Mouse (Mus musculus) embryonic stem cell, embryonic (primary cell): ENCODE measurements at regions not wholly inside any gene's neighbourhood (a gene's known extent, or its start where the extent isn't known, plus 50 kb on each side); places are given as distances from the start of the nearest gene placed in this dataset.

ENCODE experiments used
- CTCF ChIA-PET, 4 experiments: fragments of 300-600 bp in 2 of 4; fragments of 350-600 bp in 2 of 4; sonication (Branson Sonifier 250); formaldehyde crosslinking; loops; one replicate each; lab custom pipeline; 2022; ENCODE audit warnings: inconsistent platforms in 2 of 4; lab: Charles Lee
- POLR2A ChIA-PET, 4 experiments: fragments of 300-600 bp in 2 of 4; fragments of 350-600 bp in 2 of 4; sonication (Branson Sonifier 250); formaldehyde crosslinking; loops; one replicate each; lab custom pipeline; 2022; ENCODE audit warnings: antibody characterized with exemption in 4 of 4, inconsistent platforms in 1 of 4; lab: Charles Lee

GRCm38 (mm10) chr1:184553791-184554190 is 178.6 kb downstream of the Hlx start:
- POLR2A ChIA-PET: no interaction called here
- CTCF ChIA-PET: interaction anchor here in 1 of 4 experiments (0.6 to 0.7 kb wide), 3 partner anchors 83 to 202 kb away, joined by 3 to 7 read pairs (median 3); no protein-coding TSS in a partner anchor

- CTCF ChIA-PET: no interaction called here
- POLR2A ChIA-PET: no interaction called here
These were observed 181.9 kb downstream of the Hlx start for GRCm38 (mm10) chr1:184550491-184550890.

- ChIA-PET CTCF (interaction anchor here in 3 of 4 experiments (0.6 to 0.7 kb wide), 4 partner anchors 8 to 194 kb away, joined by 3 to 7 read pairs (median 5); no protein-coding TSS in a partner anchor), POLR2A (interaction anchor here in 1 of 4 experiments (0.6 kb wide), 1 partner anchor 14 kb away, joined by 3 read pairs; no protein-coding TSS in a partner anchor)
These were observed 184.7 kb downstream of the Hlx start for GRCm38 (mm10) chr1:184547650-184548235.

GRCm38 (mm10) chr1:184546140-184546661 is 186.2 kb downstream of the Hlx start:
- CTCF ChIA-PET: no interaction called here
- POLR2A ChIA-PET: no interaction called here

- CTCF ChIA-PET: no interaction called here
These were observed 187.3 kb downstream of the Hlx start for GRCm38 (mm10) chr1:184545111-184545510.

GRCm38 (mm10) chr1:184542321-184543115 is 189.9 kb downstream of the Hlx start:
- CTCF ChIA-PET: interaction anchor here in 1 of 4 experiments (1.1 kb wide), 1 partner anchor 235 kb away, joined by 3 read pairs; no protein-coding TSS in a partner anchor
- POLR2A ChIA-PET: no interaction called here

More at GRCm38 (mm10) chr1:184545111-184545510, 187.3 kb downstream of the Hlx start:
- POLR2A ChIA-PET: interaction anchor here in 1 of 4 experiments (0.5 kb wide), 1 partner anchor 42 kb away, joined by 3 read pairs; no protein-coding TSS in a partner anchor

- POLR2A ChIA-PET: no interaction called here
These were observed 192.6 kb downstream of the Hlx start for GRCm38 (mm10) chr1:184539818-184540217.

GRCm38 (mm10) chr1:184536311-184537200 is 195.9 kb downstream of the Hlx start:
- ChIA-PET POLR2A (no interaction called here), CTCF (no interaction called here)

More at GRCm38 (mm10) chr1:184539818-184540217, 192.6 kb downstream of the Hlx start:
- CTCF ChIA-PET: interaction anchor here in 1 of 4 experiments (0.6 kb wide), 1 partner anchor 8 kb away, joined by 3 read pairs; no protein-coding TSS in a partner anchor

GRCm38 (mm10) chr1:184535691-184536090 is 196.7 kb downstream of the Hlx start:
- ChIA-PET CTCF (no interaction called here), POLR2A (no interaction called here)

- ChIA-PET POLR2A (no interaction called here), CTCF (no interaction called here)
These were observed 197.9 kb downstream of the Hlx start for GRCm38 (mm10) chr1:184534511-184534910.

- ChIA-PET CTCF (no interaction called here), POLR2A (no interaction called here)
These were observed 198.5 kb downstream of the Hlx start for GRCm38 (mm10) chr1:184533870-184534269.

GRCm38 (mm10) chr1:184532488-184533055 is 199.8 kb downstream of the Hlx start:
- POLR2A ChIA-PET: interaction anchor here in 1 of 4 experiments (0.8 kb wide), 1 partner anchor 47 kb away, joined by 4 read pairs; no protein-coding TSS in a partner anchor
- CTCF ChIA-PET: no interaction called here

- POLR2A ChIA-PET: no interaction called here
- CTCF ChIA-PET: interaction anchor here in 1 of 4 experiments (1.4 kb wide), 1 partner anchor 246 kb away, joined by 3 read pairs; no protein-coding TSS in a partner anchor
These were observed 201.7 kb downstream of the Hlx start for GRCm38 (mm10) chr1:184530606-184531320.

GRCm38 (mm10) chr1:184525740-184526139 is 206.7 kb downstream of the Hlx start:
- ChIA-PET CTCF (no interaction called here), POLR2A (interaction anchor here in 1 of 4 experiments (0.6 kb wide), 1 partner anchor 18 kb away, joined by 5 read pairs; no protein-coding TSS in a partner anchor)

- ChIA-PET CTCF (interaction anchor here in 2 of 4 experiments (0.6 kb wide), 2 partner anchors 68 to 121 kb away, joined by 3 to 5 read pairs; no protein-coding TSS in a partner anchor), POLR2A (no interaction called here)
These were observed 212.9 kb downstream of the Hlx start for GRCm38 (mm10) chr1:184519551-184519950.

GRCm38 (mm10) chr1:184504663-184505062 is 227.8 kb downstream of the Hlx start:
- CTCF ChIA-PET: no interaction called here

GRCm38 (mm10) chr1:184503827-184504355 is 228.5 kb downstream of the Hlx start:
- ChIA-PET POLR2A (no interaction called here), CTCF (interaction anchor here in 1 of 4 experiments (0.6 kb wide), 1 partner anchor 196 kb away, joined by 3 read pairs; no protein-coding TSS in a partner anchor)

More at GRCm38 (mm10) chr1:184504663-184505062, 227.8 kb downstream of the Hlx start:
- POLR2A ChIA-PET: no interaction called here
